Mouse (Mus musculus) liver, adult 2 months (tissue): ENCODE results near the gene Pald1.

ENCODE experiments used
- CTCF ChIP-seq: fragments of 200-500 bp; IDR thresholded peaks from 2 replicates; pipeline ENCODE4 v1.5.1; 2011; ENCODE audit warnings: low read depth, low read length, control low read depth
- POLR2A ChIP-seq: fragments of 200-500 bp; IDR thresholded peaks from 2 replicates; pipeline ENCODE4 v1.6.1; 2011; ENCODE audit warnings: low read length, control low read depth; ENCODE audit not compliant: insufficient read depth; ENCODE audit errors: extremely low read depth

GRCm38 (mm10) chr10:61386284-61386683 is 3.0 kb upstream of the Pald1 start:
- TF ChIP-seq CTCF (no peak), POLR2A (no peak)
